Mouse (Mus musculus) ES-E14 (cell line): ENCODE measurements around the gene Samd4.

Source experiments
- HCFC1 ChIP-seq: IDR thresholded peaks from 2 replicates; pipeline ENCODE4 v1.6.1; 2012; ENCODE audit warnings: low read length, inconsistent platforms, borderline replicate concordance; ENCODE audit not compliant: insufficient read depth
- MAFK ChIP-seq: IDR thresholded peaks from 2 replicates; pipeline ENCODE4 v1.6.1; 2014; ENCODE audit warnings: mild to moderate bottlenecking, low read depth, low read length, inconsistent platforms; ENCODE audit not compliant: insufficient read depth
- ZC3H11A ChIP-seq: IDR thresholded peaks from 2 replicates; pipeline ENCODE4 v1.6.1; 2012; ENCODE audit warnings: low read depth, mild to moderate bottlenecking, inconsistent platforms, low read length, borderline replicate concordance

DNA sequence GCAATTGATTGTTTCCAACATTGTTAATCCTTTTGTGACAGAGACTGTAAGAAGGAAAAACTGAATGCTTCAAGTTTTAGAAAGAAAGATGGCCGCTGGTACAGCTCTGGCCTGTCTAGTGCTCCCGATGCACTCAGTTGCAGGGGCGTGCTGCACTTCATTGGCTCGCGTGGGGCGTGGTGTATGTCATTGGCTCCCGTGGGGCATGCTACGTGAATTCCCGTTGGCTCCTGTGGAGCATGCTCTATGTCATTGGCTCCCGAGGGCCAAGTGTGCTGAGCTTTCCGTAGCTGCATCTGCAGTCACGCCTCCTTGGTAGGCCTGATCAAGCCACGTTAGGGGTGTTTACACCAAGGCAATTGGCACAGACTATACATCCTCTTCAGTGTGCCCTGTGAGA, 49.5 kb downstream of the Samd4 start:
- TF ChIP-seq ZC3H11A: no peak
- TF ChIP-seq HCFC1: no peak
- TF ChIP-seq MAFK: no peak
